Mouse (Mus musculus) kidney, embryonic 15.5 days (tissue): ENCODE results near the gene Pin1rt1. TPM values are rescaled to one million over a fixed set of nuclear protein-coding genes. Genes with fewer than 3 reads are reported as not detected.

Experiments
- ATAC-seq: fragments of 200-750 bp; cut with Nextera tagmentation; replicated peaks from 2 replicates; pipeline ENCODE4 v1.8.0; 2017; ENCODE audit warnings: moderate TSS enrichment; ENCODE audit not compliant: low FRiP score
- H3K27ac ChIP-seq: fragments of 300-500 bp; sonication (generic); 2 replicates; pipeline ENCODE4 v1.5.1; 2015; ENCODE audit warnings: mild to moderate bottlenecking, inconsistent platforms
- H3K27me3 ChIP-seq: fragments of 300-500 bp; sonication (generic); 2 replicates; pipeline ENCODE4 v1.6.1; 2015; ENCODE audit warnings: inconsistent platforms
- H3K36me3 ChIP-seq: fragments of 300-500 bp; sonication (generic); 2 replicates; pipeline ENCODE4 v1.6.1; 2015; ENCODE audit warnings: inconsistent platforms
- H3K4me1 ChIP-seq: fragments of 300-500 bp; sonication (generic); 2 replicates; pipeline ENCODE4 v1.6.1; 2015; ENCODE audit warnings: inconsistent platforms
- H3K4me2 ChIP-seq: fragments of 300-500 bp; sonication (generic); 2 replicates; pipeline ENCODE4 v1.6.1; 2015; ENCODE audit warnings: moderate library complexity, mild to moderate bottlenecking, inconsistent platforms
- H3K4me3 ChIP-seq: fragments of 300-500 bp; sonication (generic); replicated peaks from 2 replicates; pipeline ENCODE4 v1.5.1; 2015; ENCODE audit warnings: mild to moderate bottlenecking, inconsistent platforms
- H3K9ac ChIP-seq: fragments of 300-500 bp; sonication (generic); 2 replicates; pipeline ENCODE4 v1.6.1; 2015; ENCODE audit warnings: mild to moderate bottlenecking, inconsistent platforms
- H3K9me3 ChIP-seq: fragments of 300-500 bp; sonication (generic); replicated peaks from 2 replicates; pipeline ENCODE4 v1.6.1; 2016; ENCODE audit warnings: inconsistent platforms
- WGBS: fragments of 180-500 bp; shearing (Covaris S2); methylation state at CpG from one replicate; pipeline ENCODE4 v1.1.7; 2015; ENCODE audit warnings: mixed read lengths; 5-methylcytosine and 5-hydroxymethylcytosine counted together
- polyA plus RNA-seq: library from polyadenylated mRNA; unstranded; fragments of >200 nt; fragmentation: Nextera tagmentation; extraction: Ambion mirVana; gene quantifications from 2 replicates; pipeline ENCODE4 v1.2.1, GENCODE M21; 2015

Gene Pin1rt1
- polyA plus RNA-seq, 1 experiment from 2014 or later: not detected

DNA sequence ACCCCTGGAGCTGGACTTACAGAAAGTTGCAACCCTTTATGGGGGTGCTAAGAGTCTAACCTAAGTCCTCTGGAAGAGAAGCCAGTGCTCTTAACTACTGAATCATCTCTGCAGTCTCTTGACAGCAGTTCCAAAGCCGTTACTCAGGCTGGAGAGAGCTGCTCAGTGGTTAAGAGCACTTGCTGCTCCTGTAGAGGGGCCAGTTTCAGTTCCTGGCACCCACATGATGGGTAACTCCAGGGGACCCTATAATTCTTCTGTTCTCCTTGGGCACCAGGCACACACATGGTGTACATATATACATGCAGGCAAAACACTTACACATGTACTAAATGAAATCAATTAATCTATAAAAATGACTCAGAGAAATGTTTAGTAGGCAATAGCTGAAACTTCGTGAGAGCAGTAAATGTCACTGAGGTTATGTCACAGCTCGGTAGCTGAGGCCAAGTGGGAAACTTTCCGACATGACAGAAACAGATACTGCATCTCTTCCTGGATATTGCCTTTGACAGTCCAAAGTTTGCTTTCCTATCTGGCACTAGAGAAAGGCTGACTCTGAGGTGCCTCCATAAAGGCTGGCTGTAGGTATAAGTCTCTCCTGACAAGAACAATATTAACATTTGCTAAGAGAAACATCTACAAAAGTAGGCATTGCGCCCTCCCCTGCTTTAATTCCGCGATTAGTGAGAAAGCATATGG lies 24.2 kb upstream of the Pin1rt1 start:
- peak overlapping the region; percentile 89 for H3K4me2 ChIP-seq
- peak overlapping the region; percentile 76; the same call in 1 of the 2 replicates for H3K4me3 ChIP-seq
- ATAC-seq: no peak
- peaks cover 49% of the 10 kb centered on the region for H3K4me1 ChIP-seq
- H3K27me3 ChIP-seq: no peaks in the 10 kb centered on the region
- no peak overlapping the region; the same call in 1 of the 2 replicates for H3K27ac ChIP-seq
- H3K9me3 ChIP-seq: no peaks in the 10 kb centered on the region
- no peak overlapping the region for H3K9ac ChIP-seq
- WGBS: 38% methylated on average over 7 of the region's 7 CpGs
- H3K36me3 ChIP-seq: no peaks in the 10 kb centered on the region

DNA sequence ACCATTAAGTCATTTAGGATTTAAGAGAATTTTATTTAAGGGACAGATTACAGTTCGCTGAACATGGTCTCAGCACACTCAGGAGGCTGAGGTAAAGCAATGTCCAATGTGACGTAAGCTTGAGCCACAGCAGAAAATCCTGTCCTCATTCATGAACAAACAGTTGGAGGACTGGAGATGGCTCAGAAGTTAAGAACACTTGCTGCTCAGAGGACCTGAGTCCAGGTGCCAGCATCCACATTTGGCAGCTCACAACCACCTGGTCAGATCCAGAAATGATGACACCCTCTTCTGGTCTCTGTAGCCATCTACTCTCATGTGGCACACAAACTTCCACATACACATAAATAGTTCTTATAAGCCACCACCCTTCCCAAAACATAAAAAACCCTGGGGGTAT lies 23.5 kb upstream of the Pin1rt1 start:
- 88% methylated on average over 2 of the region's 2 CpGs for WGBS
- no peak overlapping the region for H3K4me3 ChIP-seq
- H3K27me3 ChIP-seq: no peaks in the 10 kb centered on the region
- no peak overlapping the region for H3K9ac ChIP-seq
- H3K4me2 ChIP-seq: no peak overlapping the region
- H3K36me3 ChIP-seq: no peaks in the 10 kb centered on the region
- no peaks in the 10 kb centered on the region for H3K9me3 ChIP-seq
- no peak overlapping the region for H3K27ac ChIP-seq
- no peak for ATAC-seq
- peaks cover 50% of the 10 kb centered on the region for H3K4me1 ChIP-seq

DNA sequence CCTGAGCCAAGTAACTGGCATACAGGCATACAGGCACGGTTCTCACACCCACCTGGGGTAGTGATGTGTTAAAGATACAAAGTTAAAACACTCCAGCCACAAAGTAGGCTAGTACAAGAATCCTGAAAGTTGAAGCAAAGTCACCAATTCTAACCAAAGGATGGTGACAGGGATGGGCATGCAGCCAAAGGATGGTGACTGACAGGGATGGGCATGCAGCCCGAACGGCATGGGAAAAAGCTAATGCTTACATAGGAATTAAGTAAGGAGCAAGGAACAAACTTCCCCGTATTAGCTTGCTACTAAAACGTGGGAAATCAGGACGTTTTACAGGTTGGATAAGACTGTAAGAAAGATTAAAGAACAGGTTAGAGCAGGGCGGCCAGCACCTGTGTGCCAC lies 20.1 kb upstream of the Pin1rt1 start:
- H3K9me3 ChIP-seq: no peaks in the 10 kb centered on the region
- no peak overlapping the region for H3K4me3 ChIP-seq
- no peak overlapping the region for H3K4me2 ChIP-seq
- 61% methylated on average over 7 of the region's 7 CpGs for WGBS
- no peaks in the 10 kb centered on the region for H3K36me3 ChIP-seq
- ATAC-seq: no peak
- 0 out of 2 replicates have a peak overlapping the region, but pooled peaks have one; percentile 45 for H3K27ac ChIP-seq
- peaks cover 39% of the 10 kb centered on the region for H3K4me1 ChIP-seq
- no peaks in the 10 kb centered on the region for H3K27me3 ChIP-seq
- H3K9ac ChIP-seq: no peak overlapping the region

DNA sequence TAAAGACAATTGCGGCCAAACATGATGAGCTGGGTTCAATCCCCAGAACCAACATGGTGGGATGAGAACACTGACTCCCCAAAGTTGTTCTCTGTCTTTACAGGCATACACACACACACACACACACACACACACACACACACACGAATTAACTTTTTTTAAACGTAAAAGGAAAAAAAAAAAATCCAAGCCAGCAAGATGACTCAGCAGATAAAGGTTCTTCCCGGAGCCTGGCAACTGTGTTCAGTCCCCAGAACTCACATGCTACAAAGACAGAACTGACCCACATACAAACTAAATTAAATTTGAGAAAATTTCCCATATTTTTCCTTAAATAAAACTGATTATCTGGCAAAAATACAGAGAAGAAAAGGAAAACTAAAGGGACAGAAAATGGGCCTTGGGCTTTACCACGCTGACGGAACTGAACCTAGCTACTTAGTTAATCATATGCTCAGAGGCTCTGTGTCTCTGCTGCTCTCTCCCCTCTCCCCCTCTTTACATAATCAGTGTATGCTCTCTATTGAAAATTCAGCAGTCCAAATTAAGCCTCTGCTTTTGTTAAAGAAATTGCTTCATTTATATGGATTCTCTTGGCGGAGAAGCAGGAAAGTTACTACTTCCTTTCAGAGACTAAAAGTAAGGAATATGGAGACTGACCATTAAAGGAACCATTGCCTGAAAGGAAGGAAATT lies 16.5 kb upstream of the Pin1rt1 start:
- Histone ChIP-seq H3K36me3 (no peaks in the 10 kb centered on the region), H3K4me2 (no peak overlapping the region), H3K4me1 (peaks cover 22% of the 10 kb centered on the region), H3K27me3 (no peaks in the 10 kb centered on the region), H3K9me3 (no peaks in the 10 kb centered on the region), H3K27ac (no peak overlapping the region), H3K9ac (no peak overlapping the region), H3K4me3 (no peak overlapping the region)
- no peak for ATAC-seq
- 63% methylated on average over 7 of the region's 7 CpGs for WGBS

DNA sequence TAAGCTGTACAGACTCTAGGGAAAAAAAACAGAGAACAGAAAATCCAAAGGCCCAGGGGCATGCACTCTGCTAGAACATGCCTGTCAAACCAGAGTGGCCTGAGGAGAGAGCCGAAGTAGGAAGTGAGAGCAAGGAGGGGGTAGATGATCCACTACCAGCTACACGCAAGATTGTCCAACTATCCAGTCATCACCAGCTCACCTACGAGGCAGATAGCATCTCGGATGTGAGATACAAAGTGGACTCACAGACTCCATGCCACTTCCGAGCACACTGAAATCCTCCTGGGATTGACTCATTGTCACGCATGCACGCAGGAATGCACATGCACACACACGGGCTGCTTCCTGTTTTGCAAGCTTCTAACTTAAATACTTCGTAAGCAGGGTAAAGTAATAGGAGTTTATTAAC lies 15.9 kb upstream of the Pin1rt1 start:
- WGBS: 64% methylated on average over 9 of the region's 9 CpGs
- Histone ChIP-seq H3K4me3 (no peak overlapping the region), H3K36me3 (peaks cover 1% of the 10 kb centered on the region; the same call in 1 of the 2 replicates), H3K4me2 (0 out of 2 replicates have a peak overlapping the region, but pooled peaks have one; percentile 15), H3K9ac (no peak overlapping the region), H3K9me3 (no peaks in the 10 kb centered on the region), H3K27ac (peak overlapping the region; percentile 58; the same call in 1 of the 2 replicates), H3K27me3 (no peaks in the 10 kb centered on the region), H3K4me1 (peaks cover 22% of the 10 kb centered on the region)
- ATAC-seq: no peak

DNA sequence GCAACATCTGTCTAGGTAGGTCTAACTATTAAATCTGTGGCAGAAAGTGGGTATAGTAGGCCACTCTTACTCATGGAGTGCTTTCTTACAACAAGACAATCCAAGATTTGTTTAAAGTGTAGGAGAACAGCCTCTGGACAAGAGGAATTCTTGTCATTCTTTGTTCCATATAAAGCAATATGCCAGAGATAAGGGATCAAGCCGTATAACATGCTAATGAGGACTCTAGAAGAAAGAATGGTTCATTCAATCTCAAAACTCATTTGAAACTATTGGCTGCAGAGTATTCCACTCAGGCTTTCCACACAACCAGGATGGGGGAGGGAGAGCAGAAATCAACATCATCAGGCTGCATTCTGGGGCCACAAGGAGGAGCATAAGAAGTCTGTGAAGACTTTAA lies 11.2 kb upstream of the Pin1rt1 start:
- H3K27me3 ChIP-seq: no peaks in the 10 kb centered on the region
- H3K36me3 ChIP-seq: peaks cover 9% of the 10 kb centered on the region
- no peaks in the 10 kb centered on the region for H3K9me3 ChIP-seq
- 58% methylated on average over 1 of the region's 1 CpGs for whole genome bisulfite sequencing
- H3K4me1 ChIP-seq: peaks cover 9% of the 10 kb centered on the region; the same call in 1 of the 2 replicates
- no peak overlapping the region for H3K9ac ChIP-seq
- H3K27ac ChIP-seq: no peak overlapping the region
- ATAC-seq: no peak
- H3K4me2 ChIP-seq: no peak overlapping the region
- no peak overlapping the region for H3K4me3 ChIP-seq

DNA sequence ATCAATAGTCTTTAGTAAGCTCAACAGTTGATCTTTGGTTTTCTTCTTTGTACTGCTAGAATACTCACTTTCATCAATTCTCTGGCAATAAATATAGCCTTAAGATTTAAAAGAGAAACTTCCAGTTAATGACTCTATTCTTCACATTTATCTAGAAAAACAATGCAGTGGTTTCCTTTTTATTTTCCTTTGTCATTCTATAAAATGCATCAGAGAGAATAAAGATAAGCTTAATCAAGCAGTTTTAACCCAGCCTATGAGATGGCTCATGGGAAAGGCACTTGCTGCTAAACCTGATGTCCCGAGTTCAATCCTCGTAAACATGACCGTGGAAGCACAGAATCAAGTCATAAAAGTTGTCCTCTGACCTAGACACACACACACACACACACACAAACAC lies 5.8 kb upstream of the Pin1rt1 start:
- no peak for ATAC-seq
- WGBS: 43% methylated on average over 3 of the region's 3 CpGs
- no peak overlapping the region for H3K4me2 ChIP-seq
- H3K9ac ChIP-seq: no peak overlapping the region
- peaks cover 8% of the 10 kb centered on the region for H3K36me3 ChIP-seq
- H3K27me3 ChIP-seq: no peaks in the 10 kb centered on the region
- no peak overlapping the region for H3K27ac ChIP-seq
- no peak overlapping the region for H3K4me3 ChIP-seq
- no peaks in the 10 kb centered on the region for H3K9me3 ChIP-seq
- H3K4me1 ChIP-seq: no peaks in the 10 kb centered on the region

DNA sequence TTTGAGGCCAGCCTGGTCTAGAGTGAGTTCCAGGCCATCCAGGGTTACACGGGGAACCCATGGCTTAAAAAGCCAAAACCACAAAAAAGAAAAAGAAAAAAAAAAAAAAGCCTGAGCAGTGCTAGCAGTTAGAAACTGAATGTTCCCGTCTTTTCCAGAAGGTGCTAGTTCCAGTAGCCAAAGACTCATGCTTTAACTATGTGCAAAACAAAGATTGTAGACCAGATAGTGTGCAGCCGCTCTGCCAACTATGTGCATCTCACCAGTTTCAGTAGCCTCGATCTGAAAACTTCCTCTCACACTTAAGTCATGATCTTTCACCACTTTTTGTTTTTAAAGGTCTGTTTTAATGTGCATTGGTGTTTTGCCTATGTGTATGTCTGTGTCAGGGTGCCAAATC lies 1.6 kb upstream of the Pin1rt1 start:
- no peaks in the 10 kb centered on the region for H3K9me3 ChIP-seq
- H3K27ac ChIP-seq: no peak overlapping the region
- H3K27me3 ChIP-seq: peaks cover 10% of the 10 kb centered on the region; the same call in 1 of the 2 replicates
- no peaks in the 10 kb centered on the region for H3K36me3 ChIP-seq
- ATAC-seq: no peak
- peaks cover 7% of the 10 kb centered on the region for H3K4me1 ChIP-seq
- H3K4me3 ChIP-seq: no peak overlapping the region
- no peak overlapping the region for H3K9ac ChIP-seq
- 81% methylated on average over 4 of the region's 4 CpGs for WGBS
- no peak overlapping the region for H3K4me2 ChIP-seq

DNA sequence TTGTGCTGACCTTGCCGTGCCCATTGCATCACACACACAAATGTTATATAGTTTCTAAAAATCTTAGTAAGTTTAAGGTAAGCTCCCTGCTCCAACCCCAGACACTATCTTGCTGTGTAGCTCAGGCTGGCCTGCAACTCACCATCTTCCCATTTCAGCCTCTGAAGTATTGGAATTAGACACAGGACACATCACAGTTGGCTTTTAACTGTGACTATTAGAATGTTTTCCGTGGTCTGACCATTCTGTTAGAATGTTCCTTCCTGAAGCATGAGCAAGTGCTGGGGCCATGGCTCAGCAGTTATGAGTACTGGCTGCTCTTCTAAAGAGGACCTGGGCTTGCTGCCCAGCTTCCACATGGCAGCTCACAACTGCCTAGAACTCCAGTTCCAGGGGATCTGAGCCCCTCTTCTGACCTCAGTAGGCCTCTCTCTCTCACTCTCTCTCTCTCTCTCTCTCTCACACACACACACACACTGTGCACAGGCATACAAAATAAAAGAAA lies 1.1 kb upstream of the Pin1rt1 start:
- Histone ChIP-seq H3K27ac (no peak overlapping the region), H3K27me3 (peaks cover 10% of the 10 kb centered on the region; the same call in 1 of the 2 replicates), H3K4me1 (peaks cover 12% of the 10 kb centered on the region), H3K9ac (no peak overlapping the region), H3K4me2 (no peak overlapping the region), H3K4me3 (no peak overlapping the region), H3K36me3 (no peaks in the 10 kb centered on the region), H3K9me3 (no peaks in the 10 kb centered on the region)
- 94% methylated on average over 2 of the region's 2 CpGs for WGBS
- no peak for ATAC-seq

DNA sequence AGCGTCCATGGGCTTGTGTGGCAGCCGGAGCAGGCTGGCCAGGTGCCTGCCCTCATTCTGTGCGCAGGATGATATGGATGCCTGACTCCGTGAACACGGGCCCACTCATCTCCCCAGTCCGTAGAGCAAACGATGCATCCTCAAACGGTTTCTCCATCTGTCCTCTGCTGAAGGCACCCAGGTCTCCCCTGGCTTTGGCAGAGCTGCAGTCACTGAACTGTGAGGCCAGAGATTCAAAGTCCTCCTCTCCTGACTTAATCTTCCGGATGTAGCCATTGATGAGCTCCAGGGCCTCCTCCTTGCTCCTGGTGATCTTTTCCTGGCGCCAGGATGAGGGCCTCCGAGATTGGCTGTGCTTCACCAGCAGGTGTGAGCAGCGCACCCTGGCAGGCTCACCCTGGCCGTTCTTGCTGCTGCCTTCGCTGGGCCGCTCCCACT lies 1.9 kb downstream of the Pin1rt1 start:
- Histone ChIP-seq H3K27me3 (peaks cover 10% of the 10 kb centered on the region; the same call in 1 of the 2 replicates), H3K36me3 (no peaks in the 10 kb centered on the region), H3K27ac (no peak overlapping the region), H3K4me1 (peaks cover 30% of the 10 kb centered on the region), H3K4me3 (no peak overlapping the region), H3K4me2 (no peak overlapping the region; the same call in 1 of the 2 replicates), H3K9ac (no peak overlapping the region), H3K9me3 (no peaks in the 10 kb centered on the region)
- 0 out of 2 replicates have a peak, but pooled peaks have one; percentile 13 for ATAC-seq
- WGBS: 31% methylated on average over 15 of the region's 15 CpGs

DNA sequence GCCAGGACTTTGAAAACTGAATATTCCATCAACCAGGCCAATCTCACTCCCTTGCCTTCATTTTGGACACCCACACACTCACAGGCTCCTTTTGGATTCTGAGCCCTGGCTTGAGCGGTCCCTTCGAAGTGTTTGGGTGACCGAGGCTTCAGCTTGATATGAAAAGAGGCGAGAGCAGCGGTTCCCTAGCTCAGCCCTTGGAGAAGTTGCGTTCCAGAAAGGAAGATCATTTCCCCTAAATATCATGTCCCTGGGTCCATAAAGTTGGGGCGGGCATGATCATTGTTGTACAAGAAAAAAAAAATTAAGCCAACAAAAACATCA lies 3.7 kb downstream of the Pin1rt1 start:
- Histone ChIP-seq H3K4me1 (peaks cover 30% of the 10 kb centered on the region), H3K27me3 (peaks cover 10% of the 10 kb centered on the region; the same call in 1 of the 2 replicates), H3K36me3 (no peaks in the 10 kb centered on the region), H3K4me2 (peak overlapping the region; percentile 76), H3K9me3 (no peaks in the 10 kb centered on the region), H3K4me3 (peak overlapping the region; percentile 87), H3K27ac (peak overlapping the region; percentile 87), H3K9ac (peak overlapping the region; percentile 76)
- ATAC-seq: peak; percentile 35; the same call in 1 of the 2 replicates
- 4% methylated on average over 7 of the region's 7 CpGs for WGBS
